Mouse (Mus musculus) lung, embryonic 15.5 days (tissue): ENCODE data around the gene Tgm1. TPM values are rescaled to one million over a fixed set of nuclear protein-coding genes. Genes with fewer than 3 reads are reported as not detected.
A peak's percentile ranks its signal among the peaks of the same experiment; 100 is the strongest.
"Not testable (repeated sequence)": the region's sequence is repeated elsewhere in the genome, so short reads cannot be mapped to it uniquely, and the experiment has no call there.

Experiments
- ATAC-seq: fragments of 200-750 bp; cut with Nextera tagmentation; 2 replicates; pipeline ENCODE4 v1.8.0; 2017; ENCODE audit warnings: moderate number of reproducible peaks, borderline replicate concordance; ENCODE audit not compliant: low FRiP score, low TSS enrichment; ENCODE audit errors: extremely low read depth
- H3K27ac ChIP-seq: fragments of 300-500 bp; sonication (generic); 2 replicates; pipeline ENCODE4 v1.5.1; 2015; ENCODE audit warnings: moderate library complexity, mild to moderate bottlenecking, inconsistent platforms
- H3K27me3 ChIP-seq: fragments of 300-500 bp; sonication (generic); 2 replicates; pipeline ENCODE4 v1.6.1; 2015; ENCODE audit warnings: inconsistent platforms
- H3K36me3 ChIP-seq: fragments of 300-500 bp; sonication (generic); 2 replicates; pipeline ENCODE4 v1.6.1; 2015; ENCODE audit warnings: inconsistent platforms
- H3K4me1 ChIP-seq: fragments of 300-500 bp; sonication (generic); 2 replicates; pipeline ENCODE4 v1.6.1; 2015; ENCODE audit warnings: inconsistent platforms
- H3K4me2 ChIP-seq: fragments of 300-500 bp; sonication (generic); 2 replicates; pipeline ENCODE4 v1.6.1; 2015; ENCODE audit warnings: inconsistent platforms, mild to moderate bottlenecking, moderate library complexity
- H3K4me3 ChIP-seq: fragments of 300-500 bp; sonication (generic); 2 replicates; pipeline ENCODE4 v1.5.1; 2015; ENCODE audit warnings: mild to moderate bottlenecking, inconsistent platforms
- H3K9ac ChIP-seq: fragments of 300-500 bp; sonication (generic); 2 replicates; pipeline ENCODE4 v1.6.1; 2015; ENCODE audit warnings: inconsistent platforms
- H3K9me3 ChIP-seq: fragments of 300-500 bp; sonication (generic); 2 replicates; pipeline ENCODE4 v1.6.1; 2016; ENCODE audit warnings: inconsistent platforms
- WGBS: fragments of 180-500 bp; shearing (Covaris S2); methylation state at CpG from one replicate; pipeline ENCODE4 v1.1.7; 2015; 5-methylcytosine and 5-hydroxymethylcytosine counted together
- polyA plus RNA-seq: library from polyadenylated mRNA; unstranded; fragments of >200 nt; fragmentation: Nextera tagmentation; extraction: Ambion mirVana; gene quantifications from 2 replicates; pipeline ENCODE4 v1.2.1, GENCODE M21; 2015

Tgm1 gene
- polyA plus RNA-seq: 2.2 and 2.8 TPM in 2 replicates

DNA sequence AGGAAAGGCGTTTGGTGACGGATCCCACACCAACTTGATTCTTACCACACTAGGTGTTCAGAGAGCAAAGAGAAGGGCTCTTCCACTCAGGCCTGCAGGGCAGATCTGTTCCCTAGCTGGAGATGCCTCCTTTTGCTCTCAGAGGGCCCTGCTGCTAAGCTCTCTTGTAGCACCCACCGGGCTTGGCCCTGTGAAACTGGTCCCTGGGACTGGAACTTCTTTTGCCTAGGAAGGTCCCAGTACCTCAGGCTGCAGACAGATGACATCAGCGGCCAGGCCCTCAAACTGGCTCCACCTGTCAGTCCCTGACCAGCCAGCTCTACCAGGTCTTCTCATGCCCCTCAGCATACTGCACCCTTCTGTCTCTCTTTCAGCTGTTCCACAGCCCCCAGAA lies at the start of gene Tgm1:
TSS of gene Tgm1 (minus strand) at position 198 of the 394 bp plus-strand sequence.
- peak within 1 kb of the TSS; percentile 54 for H3K4me2 ChIP-seq
- 0 out of 2 replicates have a peak within 1 kb of the TSS, but pooled peaks have one; percentile 23 for H3K9ac ChIP-seq
- 0 out of 2 replicates have a peak, but pooled peaks have one; percentile 15 for ATAC-seq
- 23% methylated on average over 4 of the region's 4 CpGs for WGBS
- H3K4me1 ChIP-seq: peaks cover 19% of the 10 kb centered on the region
- peaks cover 5% of the 10 kb centered on the region for H3K27me3 ChIP-seq
- H3K4me3 ChIP-seq: peak within 1 kb of the TSS; percentile 24
- H3K36me3 ChIP-seq: peaks cover 17% of the 10 kb centered on the region
- H3K9me3 ChIP-seq: no peaks in the 10 kb centered on the region
- H3K27ac ChIP-seq: peak within 1 kb of the TSS; percentile 67

GRCm38 (mm10) chr14:55763166-55763565 lies 49.4 kb upstream of the Tgm1 start:
- Histone ChIP-seq H3K4me3 (no peak overlapping the region), H3K27me3 (peaks cover 47% of the 10 kb centered on the region), H3K4me2 (peak overlapping the region; percentile 98), H3K4me1 (peaks cover 37% of the 10 kb centered on the region), H3K27ac (peak overlapping the region; percentile 45), H3K36me3 (no peaks in the 10 kb centered on the region), H3K9me3 (no peaks in the 10 kb centered on the region), H3K9ac (no peak overlapping the region)
- 51% methylated on average over 7 of the region's 7 CpGs for WGBS
- ATAC-seq: no peak

- H3K4me3 ChIP-seq: peak overlapping the region; percentile 54
- H3K4me2 ChIP-seq: peak overlapping the region; percentile 98
- peak overlapping the region; percentile 78 for H3K9ac ChIP-seq
- 2% methylated on average over 69 of the region's 77 CpGs for WGBS
- H3K36me3 ChIP-seq: no peaks in the 10 kb centered on the region
- H3K27me3 ChIP-seq: peaks cover 38% of the 10 kb centered on the region
- peak; percentile 68 for ATAC-seq
- peak overlapping the region; percentile 45 for H3K27ac ChIP-seq
- peaks cover 29% of the 10 kb centered on the region for H3K4me1 ChIP-seq
- H3K9me3 ChIP-seq: no peaks in the 10 kb centered on the region
Measured at GRCm38 (mm10) chr14:55762001-55762821, 48.5 kb upstream of the Tgm1 start.

DNA sequence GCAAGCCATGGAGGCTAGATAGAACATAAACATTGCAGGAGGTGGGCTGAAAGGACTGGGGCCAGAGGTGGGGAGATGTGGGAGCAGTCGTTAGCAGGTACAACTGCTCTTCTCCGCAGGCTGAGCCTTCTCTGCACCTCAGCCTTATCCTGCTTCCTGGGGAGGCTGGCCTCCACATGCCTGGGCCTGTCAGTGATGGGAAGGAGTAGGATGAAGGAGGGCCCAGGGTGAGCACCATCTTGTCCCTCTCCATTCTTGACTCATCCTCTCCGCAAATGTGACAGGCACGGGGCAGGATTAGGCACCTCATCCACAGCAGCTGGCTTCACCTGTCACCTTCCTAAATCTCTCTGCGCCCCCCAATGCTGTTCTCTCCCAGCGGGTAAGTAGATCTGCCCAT lies 47.4 kb upstream of the Tgm1 start, which contains the start of gene Ltb4r2:
TSS of gene Ltb4r2 (plus strand) at position 266 of the 400 bp plus-strand sequence.
- Histone ChIP-seq H3K36me3 (no peaks in the 10 kb centered on the region), H3K4me3 (peak within 1 kb of the TSS; percentile 54), H3K9ac (peak within 1 kb of the TSS; percentile 78), H3K9me3 (no peaks in the 10 kb centered on the region), H3K27me3 (peaks cover 30% of the 10 kb centered on the region), H3K27ac (peak within 1 kb of the TSS; percentile 45), H3K4me2 (peak within 1 kb of the TSS; percentile 98), H3K4me1 (peaks cover 28% of the 10 kb centered on the region)
- no peak for ATAC-seq
- WGBS: 76% methylated on average over 6 of the region's 6 CpGs

- Histone ChIP-seq H3K4me2 (peak overlapping the region; percentile 49), H3K4me1 (peaks cover 28% of the 10 kb centered on the region), H3K27me3 (peaks cover 29% of the 10 kb centered on the region), H3K4me3 (peak overlapping the region; percentile 23)
- not testable (repeated sequence) for H3K9ac ChIP-seq, ATAC-seq, H3K36me3 ChIP-seq, H3K27ac ChIP-seq, H3K9me3 ChIP-seq
- 2% methylated on average over 6 of the region's 6 CpGs for WGBS
Measured at GRCm38 (mm10) chr14:55760156-55760555, 46.4 kb upstream of the Tgm1 start.

- no peaks in the 10 kb centered on the region for H3K9me3 ChIP-seq
- peak within 1 kb of the TSS; percentile 8; the same call in 1 of the 2 replicates for H3K4me3 ChIP-seq
- no peak within 1 kb of the TSS for H3K27ac ChIP-seq
- H3K36me3 ChIP-seq: peaks cover 23% of the 10 kb centered on the region
- H3K4me2 ChIP-seq: peak within 1 kb of the TSS; percentile 37
- H3K27me3 ChIP-seq: peaks cover 16% of the 10 kb centered on the region
- no peak for ATAC-seq
- H3K4me1 ChIP-seq: peaks cover 27% of the 10 kb centered on the region
- H3K9ac ChIP-seq: no peak within 1 kb of the TSS
- 9% methylated on average over 8 of the region's 8 CpGs for WGBS
Measured at GRCm38 (mm10) chr14:55758363-55758784, 44.6 kb upstream of the Tgm1 start, which contains the start of gene Cideb. Gene Cideb, minus strand, starts transcription at chr14:55758458.

GRCm38 (mm10) chr14:55757566-55757965 lies 43.8 kb upstream of the Tgm1 start:
- ATAC-seq: no peak
- Histone ChIP-seq H3K4me1 (peaks cover 19% of the 10 kb centered on the region), H3K4me3 (no peak overlapping the region), H3K36me3 (peaks cover 31% of the 10 kb centered on the region), H3K9ac (no peak overlapping the region), H3K9me3 (no peaks in the 10 kb centered on the region), H3K27me3 (peaks cover 16% of the 10 kb centered on the region), H3K27ac (no peak overlapping the region), H3K4me2 (no peak overlapping the region)
- 62% methylated on average over 6 of the region's 6 CpGs for WGBS

DNA sequence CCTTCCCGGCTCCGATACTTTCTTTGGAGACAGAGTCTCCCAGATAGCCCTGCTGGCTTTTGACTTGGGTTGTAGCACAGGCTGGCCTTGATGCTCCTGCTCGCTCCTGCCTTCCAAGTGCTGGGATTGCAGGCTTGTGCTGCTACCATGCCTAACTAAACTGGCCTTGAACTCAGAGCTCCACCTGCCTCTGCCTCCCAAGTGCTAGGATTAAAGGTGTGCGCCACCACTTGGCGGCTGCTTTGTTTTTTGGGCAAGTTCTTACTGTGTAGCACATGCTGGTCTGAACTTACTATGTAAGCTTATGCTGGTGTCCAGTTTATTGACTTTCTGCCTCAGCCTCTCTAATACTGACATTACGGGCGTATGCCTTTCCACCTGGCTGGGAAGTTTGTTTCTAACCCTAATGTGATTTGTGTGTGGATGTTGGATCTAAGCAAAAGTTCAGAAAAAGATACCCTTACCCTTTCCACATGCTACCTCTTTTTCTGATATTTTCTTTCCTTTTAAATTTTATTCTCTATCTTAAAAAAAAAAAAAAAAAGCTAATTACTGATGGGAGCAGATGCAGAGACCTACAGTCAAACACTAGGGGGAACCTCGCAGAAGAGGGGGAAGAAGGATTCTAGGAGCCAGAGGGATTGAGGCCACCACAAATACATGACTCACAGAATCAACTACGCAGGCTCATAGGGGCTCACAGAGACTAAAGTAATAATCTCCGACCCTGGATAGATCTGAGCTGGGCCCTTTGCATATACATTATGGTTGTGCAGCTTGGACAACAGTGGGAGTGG lies 33.5 kb upstream of the Tgm1 start:
- H3K9ac ChIP-seq: no peak overlapping the region
- no peak overlapping the region for H3K27ac ChIP-seq
- H3K27me3 ChIP-seq: no peaks in the 10 kb centered on the region
- no peak for ATAC-seq
- H3K4me2 ChIP-seq: peak overlapping the region; percentile 92
- no peaks in the 10 kb centered on the region for H3K9me3 ChIP-seq
- H3K4me3 ChIP-seq: peak overlapping the region; percentile 73
- peaks cover 30% of the 10 kb centered on the region for H3K4me1 ChIP-seq
- WGBS: 83% methylated on average over 10 of the region's 10 CpGs
- peaks cover 35% of the 10 kb centered on the region for H3K36me3 ChIP-seq

GRCm38 (mm10) chr14:55745861-55746237 lies 32.1 kb upstream of the Tgm1 start:
- H3K4me2 ChIP-seq: peak overlapping the region; percentile 92
- under 1% methylated on average over 31 of the region's 31 CpGs for WGBS
- H3K4me3 ChIP-seq: peak overlapping the region; percentile 73
- ATAC-seq: no peak
- H3K9ac ChIP-seq: peak overlapping the region; percentile 78
- no peaks in the 10 kb centered on the region for H3K9me3 ChIP-seq
- peak overlapping the region; percentile 16; the same call in 1 of the 2 replicates for H3K27ac ChIP-seq
- peaks cover 30% of the 10 kb centered on the region for H3K4me1 ChIP-seq
- no peaks in the 10 kb centered on the region for H3K27me3 ChIP-seq
- H3K36me3 ChIP-seq: peaks cover 25% of the 10 kb centered on the region

DNA sequence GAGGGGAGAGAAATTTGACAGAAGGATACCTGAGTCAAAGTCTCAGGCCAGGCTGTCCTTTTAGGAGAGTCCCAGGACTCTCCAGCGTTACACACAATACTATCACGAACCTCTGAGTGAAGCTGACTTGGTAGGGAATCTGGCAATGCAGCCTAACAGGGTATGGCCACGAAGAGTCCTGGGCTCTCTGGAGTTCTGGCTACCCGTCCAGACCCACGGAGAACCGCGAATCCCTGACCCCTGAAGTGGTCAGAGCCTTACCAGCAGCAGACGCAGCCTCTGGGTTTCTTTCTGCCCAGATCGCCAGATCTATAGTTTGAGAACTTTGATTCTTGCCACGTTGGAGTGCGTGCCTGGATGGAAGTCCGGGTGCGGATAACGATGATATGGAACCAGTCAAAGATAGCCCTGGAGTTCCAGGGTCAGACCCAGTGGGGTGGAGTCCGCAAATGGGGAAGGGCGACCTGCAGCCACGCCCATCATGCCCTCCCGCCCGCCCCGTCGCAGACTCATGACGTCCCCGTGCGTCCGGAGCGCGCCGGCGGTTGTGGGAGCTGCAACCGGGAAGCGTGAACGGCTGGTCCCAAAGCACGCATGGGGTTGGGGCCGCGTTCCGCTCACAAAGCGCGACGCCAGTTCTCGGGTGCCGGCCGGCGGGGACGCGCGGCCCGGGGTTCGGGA lies 31.6 kb upstream of the Tgm1 start, which contains the start of the genes Dhrs1 and Nop9:
TSS of gene Dhrs1 (minus strand) at position 511 of the 681 bp plus-strand sequence.
TSS of gene Nop9 (plus strand) at position 514 of the 681 bp plus-strand sequence.
- Histone ChIP-seq H3K9me3 (no peaks in the 10 kb centered on the region), H3K4me3 (peak within 1 kb of the TSS; percentile 73), H3K9ac (peak within 1 kb of the TSS; percentile 78), H3K36me3 (peaks cover 24% of the 10 kb centered on the region), H3K4me1 (peaks cover 30% of the 10 kb centered on the region), H3K27me3 (no peaks in the 10 kb centered on the region), H3K27ac (peak within 1 kb of the TSS; percentile 16; the same call in 1 of the 2 replicates), H3K4me2 (peak within 1 kb of the TSS; percentile 92)
- peak; percentile 87 for ATAC-seq
- under 1% methylated on average over 48 of the region's 48 CpGs for WGBS

DNA sequence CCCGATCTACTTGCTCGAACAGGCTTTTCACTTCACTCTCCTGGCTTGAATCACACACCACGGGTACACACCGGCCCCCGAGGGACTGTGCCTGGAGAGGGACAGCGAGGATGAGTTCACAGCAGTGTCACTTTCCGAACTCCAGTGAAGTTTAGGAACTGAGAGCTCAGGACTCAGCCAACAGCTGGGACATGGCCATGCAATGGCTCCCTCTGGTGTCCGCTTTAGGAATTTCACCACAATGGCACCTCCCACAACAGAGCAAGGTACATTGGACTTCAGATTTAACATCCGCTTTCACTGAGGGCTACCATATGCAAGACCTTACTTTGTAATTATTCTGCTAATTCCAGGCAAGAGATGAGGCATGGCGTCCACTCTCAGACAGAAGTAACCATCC lies 30.0 kb upstream of the Tgm1 start:
- no peaks in the 10 kb centered on the region for H3K9me3 ChIP-seq
- peaks cover 30% of the 10 kb centered on the region for H3K4me1 ChIP-seq
- 0 out of 2 replicates have a peak overlapping the region, but pooled peaks have one; percentile 31 for H3K9ac ChIP-seq
- H3K4me2 ChIP-seq: peak overlapping the region; percentile 37
- WGBS: 17% methylated on average over 10 of the region's 10 CpGs
- H3K27me3 ChIP-seq: no peaks in the 10 kb centered on the region
- H3K27ac ChIP-seq: no peak overlapping the region
- H3K4me3 ChIP-seq: no peak overlapping the region
- peaks cover 26% of the 10 kb centered on the region for H3K36me3 ChIP-seq
- peak; percentile 68; the same call in 1 of the 2 replicates for ATAC-seq
